Mouse (Mus musculus): Measurements from ENCODE around the gene AV320801.
"Not testable (repeated sequence)": the region's sequence is repeated elsewhere in the genome, so short reads cannot be mapped to it uniquely, and the experiment has no call there.

DNA sequence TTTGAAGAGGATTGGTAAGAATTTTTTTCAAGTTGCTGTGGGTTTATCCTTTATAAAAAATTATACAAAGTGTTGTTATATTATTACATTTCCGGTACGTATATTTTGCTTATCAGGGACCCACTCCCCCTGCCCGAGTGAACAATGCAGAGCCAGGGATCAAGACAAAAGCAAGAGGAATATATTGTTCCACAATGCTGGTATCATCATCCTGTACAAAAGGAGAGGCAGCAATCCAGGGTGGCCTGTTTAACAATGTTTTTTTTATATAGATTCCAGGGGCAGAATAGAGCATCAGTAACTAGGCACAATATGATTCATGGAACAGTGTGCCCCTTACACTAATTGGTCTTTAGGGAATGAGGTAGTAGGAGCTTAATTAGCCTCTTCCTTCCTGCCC, 30.2 kb upstream of the AV320801 start:
- not testable (repeated sequence) for TF ChIP-seq EP300 (IDR thresholded peaks at IDR 0.05; ENCODE audit: low read length); CTCF (conservative IDR thresholded peaks at IDR 0.05 in 1 of 2, IDR thresholded peaks at IDR 0.05 in 1 of 2; ENCODE audit: low read depth in 2 of 2, low read length in 2 of 2); POLR2A (IDR thresholded peaks at IDR 0.05; ENCODE audit: low read depth, low read length); MAZ (IDR thresholded peaks at IDR 0.05; ENCODE audit: low read depth, low read length); USF1 (IDR thresholded peaks at IDR 0.05; ENCODE audit: low read depth, low read length); UBTF (IDR thresholded peaks at IDR 0.05; ENCODE audit: low read depth, low read length); ZNF384 (IDR thresholded peaks at IDR 0.05; ENCODE audit: low read depth, low read length)

Data from CH12.LX (cell line).